Mouse (Mus musculus) adrenal gland, postnatal 14 days (tissue): Measurements from ENCODE around the gene Arhgef9. TPM values are rescaled to one million over a fixed set of nuclear protein-coding genes. Genes with fewer than 3 reads are reported as not detected.

Source experiments
- total RNA-seq: library from RNA; stranded (reverse); gene quantifications from 2 replicates; pipeline ENCODE4 v1.2.3, GENCODE M21; 2021

The Arhgef9 gene
- total RNA-seq, 1 experiment from 2014 or later: 12.6 TPM

Other genes with a start within 250 kb of the Arhgef9 start
- gene Spin4, start 170.2 kb downstream of the Arhgef9 start, total RNA-seq: 2.4 and 2.7 TPM in 2 replicates
- gene Amer1, start 248.0 kb upstream of the Arhgef9 start, total RNA-seq: 10.2 and 11.8 TPM in 2 replicates